Mouse (Mus musculus): Measurements from ENCODE around the gene Malrd1.

Gene Malrd1

DNA sequence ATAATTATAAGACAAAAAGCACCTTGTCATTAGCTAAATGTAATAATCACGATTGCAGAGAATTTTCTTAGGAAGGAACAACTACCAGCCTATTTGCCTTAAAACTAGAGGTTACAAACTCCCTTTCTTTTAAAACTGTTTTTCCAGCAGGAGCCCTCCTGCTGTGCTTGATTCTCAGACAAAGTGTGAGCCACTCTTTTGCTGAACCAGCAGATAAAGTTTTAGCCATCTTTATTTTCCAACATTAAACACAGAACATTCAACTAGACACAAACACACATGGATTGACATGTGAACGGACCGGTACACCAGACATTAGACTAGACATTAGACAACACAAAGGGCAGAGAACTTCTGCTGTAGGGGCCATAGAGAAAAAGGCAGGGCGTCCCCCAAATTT is 505.3 kb downstream of the Malrd1 start:
- DNase-seq (ENCODE audit: low spot score): no peak

GRCm38 (mm10) chr2:16032804-16033203 is 506.5 kb downstream of the Malrd1 start:
- no peak for DNase-seq (ENCODE audit: low spot score)

DNA sequence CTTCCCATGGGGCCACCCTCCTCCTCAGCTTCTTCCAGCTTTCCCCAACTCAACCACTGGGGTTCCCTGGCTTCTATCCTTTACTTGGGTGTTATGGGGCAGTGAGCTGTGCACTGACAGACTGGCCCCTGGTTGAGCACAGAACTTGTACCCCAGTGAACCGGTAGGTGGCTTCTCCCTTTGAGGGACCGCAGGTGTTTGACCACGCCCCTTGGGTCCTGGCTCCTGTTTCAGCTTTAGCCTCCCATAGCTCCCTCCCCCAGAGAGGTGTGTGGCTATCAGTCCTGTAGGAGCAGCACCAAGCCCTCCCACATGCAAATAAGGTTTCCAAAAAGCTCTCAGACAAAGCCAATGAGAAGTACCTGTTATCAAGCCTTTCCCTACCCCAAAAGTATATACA is 584.4 kb downstream of the Malrd1 start:
- no peak for DNase-seq (ENCODE audit: low spot score)

DNA sequence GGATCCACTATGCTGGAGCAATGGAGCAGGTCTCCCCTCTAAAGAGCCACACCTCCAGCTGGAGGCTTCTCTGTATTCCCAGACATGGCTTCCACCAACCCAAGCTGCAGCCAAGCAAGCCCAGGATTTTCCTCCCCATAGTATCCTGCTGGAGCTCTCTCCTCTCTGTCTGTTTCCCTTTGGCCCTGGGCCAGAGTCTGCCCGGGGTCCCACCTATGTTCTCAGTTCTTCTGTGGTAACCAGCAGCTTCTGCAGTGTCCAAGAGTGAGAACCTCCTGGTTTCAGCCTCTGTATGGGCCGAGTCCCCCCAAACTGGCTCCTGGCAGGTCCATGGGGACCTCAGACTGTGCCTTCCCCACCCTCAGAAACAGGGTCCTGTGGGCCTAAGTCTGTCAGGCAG is 587.1 kb downstream of the Malrd1 start:
- no peak for DNase-seq (ENCODE audit: low spot score)

GRCm38 (mm10) chr2:16147999-16148398 is 621.7 kb downstream of the Malrd1 start:
- no peak for DNase-seq (ENCODE audit: low spot score)

- no peak for DNase-seq (ENCODE audit: low spot score)
Measured at GRCm38 (mm10) chr2:16152623-16153022, 626.3 kb downstream of the Malrd1 start.

DNA sequence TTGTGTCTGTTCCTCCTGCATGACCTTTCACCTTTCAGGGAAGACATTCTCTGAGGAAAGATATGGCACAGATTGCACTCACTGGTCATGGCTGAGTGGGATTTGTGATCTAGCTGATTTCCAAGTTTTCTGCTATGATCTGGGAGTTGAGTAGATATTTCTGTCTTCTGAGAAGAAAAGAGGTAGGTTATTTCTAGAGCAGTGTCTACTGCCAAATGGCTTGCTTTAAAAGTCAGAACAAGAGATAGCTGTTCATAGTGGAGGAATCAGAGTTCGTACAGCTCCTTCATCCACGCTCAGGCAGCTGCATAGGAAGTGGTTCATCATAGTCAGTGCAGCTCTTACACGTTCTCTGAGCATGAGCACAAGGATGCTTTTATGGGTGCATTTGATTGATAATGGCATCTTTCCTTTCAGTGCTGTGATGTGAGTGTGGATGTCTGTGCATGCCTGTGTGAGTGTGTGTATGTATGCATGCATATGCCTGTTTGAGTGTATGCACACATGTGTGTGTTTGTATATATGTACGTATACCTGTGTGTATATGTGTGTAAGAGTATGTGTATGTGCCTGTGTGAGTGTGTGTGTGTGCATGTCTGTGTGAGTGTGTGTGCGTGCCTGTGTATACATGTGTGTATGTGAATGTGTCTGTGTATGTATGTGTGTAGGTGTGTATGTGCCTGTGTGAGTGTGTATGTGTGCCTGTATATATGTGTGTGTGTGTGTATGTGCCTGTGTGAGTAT is 637.1 kb downstream of the Malrd1 start:
- no peak for DNase-seq (ENCODE audit: low spot score)

DNA sequence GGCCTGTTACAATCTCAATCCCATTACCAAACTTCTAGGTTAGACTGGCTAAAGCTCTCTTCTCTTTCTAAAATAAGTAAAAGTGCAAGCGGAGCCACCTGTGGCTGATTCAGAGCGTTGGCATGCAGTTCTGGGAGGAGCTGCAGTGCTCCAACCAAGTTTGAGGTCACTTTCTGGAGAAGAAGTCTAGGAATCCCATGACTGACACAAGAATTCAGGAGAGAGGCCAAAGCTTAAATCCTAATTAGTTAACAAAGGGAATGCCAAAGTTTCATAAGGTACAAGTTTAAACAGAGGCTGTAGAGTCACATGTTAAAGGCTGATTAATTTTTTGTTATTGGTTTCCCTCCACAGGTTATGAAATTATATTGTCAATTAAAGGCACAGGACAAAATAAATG is 642.3 kb downstream of the Malrd1 start:
- no peak for DNase-seq (ENCODE audit: low spot score)

DNA sequence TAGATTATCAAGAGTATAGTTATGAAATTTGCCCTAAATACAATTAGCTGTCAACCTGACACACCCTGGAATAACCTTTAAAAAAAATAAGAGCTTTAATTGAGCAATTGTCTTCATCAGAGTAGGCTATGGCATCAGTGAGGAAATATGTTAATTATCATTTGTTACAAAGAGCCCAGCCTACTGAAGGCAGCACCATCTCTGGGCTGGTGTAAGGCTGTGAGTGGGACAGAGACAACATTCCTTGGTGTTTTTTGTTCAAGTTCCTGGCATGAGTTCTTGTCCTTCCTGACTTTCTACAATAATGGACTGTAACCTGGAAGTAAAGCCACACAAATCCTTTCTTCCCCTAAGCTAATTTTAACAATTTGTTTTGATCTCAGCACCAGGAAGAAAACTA is 645.8 kb downstream of the Malrd1 start:
- no peak for DNase-seq (ENCODE audit: low spot score)

GRCm38 (mm10) chr2:16173355-16173754 is 647.1 kb downstream of the Malrd1 start:
- DNase-seq (ENCODE audit: low spot score): no peak

GRCm38 (mm10) chr2:16182140-16182539 is 655.9 kb downstream of the Malrd1 start:
- DNase-seq (ENCODE audit: low spot score): no peak

DNA sequence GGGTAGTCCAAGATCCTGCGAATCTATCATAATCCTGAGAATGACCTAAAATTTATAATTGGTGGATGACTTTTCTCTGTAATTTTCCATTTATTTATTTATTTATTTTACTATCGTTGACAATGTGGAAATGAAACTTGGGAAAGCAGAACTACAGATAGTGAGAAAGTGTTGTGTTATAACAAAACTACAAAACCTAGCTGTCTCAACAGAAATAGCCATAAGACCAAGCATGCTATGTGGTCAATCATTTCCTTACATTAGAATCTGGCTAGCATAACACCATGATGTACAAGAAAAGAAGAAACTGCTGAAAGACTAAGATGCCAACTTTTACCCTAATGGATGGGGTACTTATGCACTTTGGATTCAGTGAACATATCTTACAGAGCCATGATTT is 656.9 kb downstream of the Malrd1 start:
- no peak for DNase-seq (ENCODE audit: low spot score)

DNA sequence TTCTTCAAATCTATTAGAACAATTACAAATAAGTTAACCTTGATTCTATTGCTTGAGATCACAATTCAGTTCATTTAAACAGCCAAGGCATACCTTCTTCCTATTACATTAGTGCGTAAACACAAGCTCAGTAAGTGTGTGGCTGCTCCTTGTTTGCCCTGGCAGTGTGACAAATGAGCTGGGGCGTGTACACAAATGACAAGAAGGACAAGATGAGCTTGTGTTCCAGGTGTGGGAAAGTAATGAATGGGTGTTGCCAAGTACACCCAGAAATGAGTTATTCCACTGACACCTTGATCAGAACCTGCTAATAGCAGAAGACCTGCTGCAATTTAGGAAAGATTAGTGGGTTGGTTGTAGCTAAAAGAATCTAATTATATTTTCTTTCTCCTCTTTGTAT is 683.7 kb downstream of the Malrd1 start:
- no peak for DNase-seq (ENCODE audit: low spot score)

- no peak for DNase-seq (ENCODE audit: low spot score)
Measured at GRCm38 (mm10) chr2:16212752-16213151, 686.5 kb downstream of the Malrd1 start.

DNA sequence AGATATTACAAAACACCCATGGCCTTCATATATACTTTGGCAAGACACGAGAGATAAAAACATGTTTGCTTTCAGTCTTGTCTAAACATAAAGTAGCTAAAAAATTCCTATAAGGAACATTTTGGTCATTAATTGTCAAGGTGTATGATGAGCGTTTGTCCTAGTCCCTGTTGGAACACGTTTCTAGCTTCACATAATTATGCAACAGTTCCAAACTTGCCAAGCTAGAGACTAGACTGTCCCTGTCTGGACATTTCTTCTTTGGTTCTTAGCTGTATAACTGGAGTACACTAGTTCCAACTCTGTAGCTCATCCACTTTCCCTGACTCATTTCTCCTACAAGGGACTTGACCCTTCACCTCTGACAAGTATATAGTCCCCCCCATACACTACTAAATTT is 687.8 kb downstream of the Malrd1 start:
- no peak for DNase-seq (ENCODE audit: low spot score)

DNA sequence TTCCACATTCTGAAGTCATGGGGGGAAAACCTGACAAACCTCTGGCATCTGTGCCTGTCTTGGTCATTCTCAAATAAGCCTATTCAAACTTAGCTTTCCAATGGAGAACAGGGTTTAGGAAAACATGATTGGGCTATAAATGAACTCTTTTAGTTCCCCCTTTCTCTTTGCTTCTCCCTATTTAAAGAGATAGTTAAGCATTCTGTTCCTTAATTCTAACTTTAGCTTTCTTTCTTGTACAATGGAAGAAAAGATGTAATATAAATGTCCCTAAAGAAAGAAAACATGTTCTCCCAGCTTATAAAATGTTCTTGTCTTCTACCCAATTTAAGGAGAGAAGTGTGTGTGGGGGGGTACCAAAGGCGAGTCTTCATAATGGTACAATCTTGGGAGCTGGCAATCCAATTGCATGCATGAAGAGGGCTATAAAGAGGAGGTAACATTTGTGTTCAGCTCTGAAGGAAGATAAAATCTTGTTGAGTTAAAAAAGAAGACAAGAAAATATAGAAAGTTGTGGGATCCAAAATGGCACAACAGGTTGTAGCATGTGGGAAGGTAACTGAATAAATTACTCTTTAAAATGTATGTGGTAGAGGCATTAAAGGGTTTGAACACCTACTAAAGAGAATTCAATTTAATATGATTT is 702.0 kb downstream of the Malrd1 start:
- DNase-seq (ENCODE audit: low spot score): no peak

DNA sequence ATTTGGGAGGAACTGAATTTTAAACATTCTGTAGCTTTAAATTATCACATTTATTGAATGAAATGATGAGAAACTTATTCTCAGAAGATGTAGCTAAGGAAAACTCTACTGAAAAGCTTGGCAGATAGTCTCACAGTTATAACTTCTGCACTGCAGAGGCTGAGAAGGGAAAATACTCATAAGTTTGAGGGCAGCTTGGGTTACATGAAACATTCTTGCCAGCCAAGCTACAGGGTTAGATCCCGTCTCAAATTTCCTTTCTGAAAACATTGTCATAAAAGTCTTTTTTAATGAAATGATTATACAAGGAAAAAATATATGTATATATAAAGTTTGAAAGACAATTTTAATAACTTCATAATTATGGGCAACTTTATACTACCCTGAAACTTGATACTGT is 714.6 kb downstream of the Malrd1 start:
- DNase-seq (ENCODE audit: low spot score): no peak

DNA sequence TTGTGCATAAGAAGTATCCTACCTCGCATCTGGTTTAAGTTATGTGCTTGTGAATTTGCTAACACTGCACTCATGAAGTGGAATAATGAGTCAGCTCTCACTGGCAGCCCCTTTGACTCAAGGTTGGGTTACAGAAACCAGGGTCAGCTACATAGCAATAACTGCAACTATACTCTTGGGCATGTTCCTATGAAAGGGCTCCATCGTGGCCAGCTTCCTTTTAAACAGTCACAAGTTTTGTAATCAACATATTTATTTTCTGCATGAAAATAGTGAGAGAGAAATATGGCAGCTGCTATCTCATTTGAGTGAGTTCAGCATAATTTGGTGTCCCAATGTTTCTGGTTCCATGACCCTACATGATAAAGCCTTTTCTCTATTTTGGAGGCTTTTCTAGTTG is 716.8 kb downstream of the Malrd1 start:
- no peak for DNase-seq (ENCODE audit: low spot score)

- no peak for DNase-seq (ENCODE audit: low spot score)
Measured at GRCm38 (mm10) chr2:16248861-16249260, 722.6 kb downstream of the Malrd1 start.

- DNase-seq (ENCODE audit: low spot score): peak; percentile 8
Measured at GRCm38 (mm10) chr2:16252274-16252673, 726.0 kb downstream of the Malrd1 start.

Measured in layer of hippocampus, adult 11-12 months (tissue).